Mouse (Mus musculus) kidney, embryonic 14.5 days (tissue): ENCODE data around the gene Gm21988. TPM values are rescaled to one million over a fixed set of nuclear protein-coding genes. Genes with fewer than 3 reads are reported as not detected.

ENCODE experiments used
- ATAC-seq: fragments of 200-750 bp; cut with Nextera tagmentation; 2 replicates; pipeline ENCODE4 v1.8.0; 2017; ENCODE audit warnings: moderate number of reproducible peaks, mild to moderate bottlenecking, moderate TSS enrichment, moderate library complexity; ENCODE audit not compliant: low FRiP score, low TSS enrichment
- H3K27ac ChIP-seq: fragments of 300-500 bp; sonication (generic); 2 replicates; pipeline ENCODE4 v1.5.1; 2014; ENCODE audit warnings: low read depth, mild to moderate bottlenecking, low read length, moderate library complexity, mixed read lengths
- H3K27me3 ChIP-seq: fragments of 300-500 bp; sonication (generic); 2 replicates; pipeline ENCODE4 v1.6.1; 2014; ENCODE audit warnings: mild to moderate bottlenecking, low read length; ENCODE audit not compliant: control insufficient read depth, insufficient read depth
- H3K36me3 ChIP-seq: fragments of 300-500 bp; sonication (generic); 2 replicates; pipeline ENCODE4 v1.6.1; 2014; ENCODE audit warnings: low read length, mixed read lengths; ENCODE audit not compliant: control insufficient read depth, insufficient read depth
- H3K4me1 ChIP-seq: fragments of 300-500 bp; sonication (generic); 2 replicates; pipeline ENCODE4 v1.6.1; 2014; ENCODE audit warnings: low read length, mixed read lengths; ENCODE audit not compliant: control insufficient read depth, insufficient read depth
- H3K4me2 ChIP-seq: fragments of 300-500 bp; sonication (generic); replicated peaks from 2 replicates; pipeline ENCODE4 v1.6.1; 2014; ENCODE audit warnings: low read depth, mild to moderate bottlenecking, low read length
- H3K4me3 ChIP-seq: fragments of 300-500 bp; sonication (generic); 2 replicates; pipeline ENCODE4 v1.5.1; 2014; ENCODE audit warnings: mild to moderate bottlenecking, low read length
- H3K9ac ChIP-seq: fragments of 300-500 bp; sonication (generic); 2 replicates; pipeline ENCODE4 v1.6.1; 2014; ENCODE audit warnings: low read depth, mild to moderate bottlenecking, low read length, moderate library complexity
- H3K9me3 ChIP-seq: fragments of 300-500 bp; sonication (generic); 2 replicates; pipeline ENCODE4 v1.6.1; 2016; ENCODE audit warnings: low read length; ENCODE audit not compliant: control insufficient read depth
- WGBS: fragments of 180-500 bp; shearing (Covaris S2); extraction: QIAGEN DNeasy Blood & Tissue Kit; methylation state at CpG from one replicate; pipeline ENCODE4 v1.1.7; 2014; 5-methylcytosine and 5-hydroxymethylcytosine counted together
- polyA plus RNA-seq: library from polyadenylated mRNA; unstranded; fragments of >200 nt; fragmentation: Nextera tagmentation; extraction: Ambion mirVana; gene quantifications from 2 replicates; pipeline ENCODE4 v1.2.1, GENCODE M21; 2014

Gene Gm21988
- polyA plus RNA-seq: 7.8 and 10.5 TPM in 2 replicates

DNA sequence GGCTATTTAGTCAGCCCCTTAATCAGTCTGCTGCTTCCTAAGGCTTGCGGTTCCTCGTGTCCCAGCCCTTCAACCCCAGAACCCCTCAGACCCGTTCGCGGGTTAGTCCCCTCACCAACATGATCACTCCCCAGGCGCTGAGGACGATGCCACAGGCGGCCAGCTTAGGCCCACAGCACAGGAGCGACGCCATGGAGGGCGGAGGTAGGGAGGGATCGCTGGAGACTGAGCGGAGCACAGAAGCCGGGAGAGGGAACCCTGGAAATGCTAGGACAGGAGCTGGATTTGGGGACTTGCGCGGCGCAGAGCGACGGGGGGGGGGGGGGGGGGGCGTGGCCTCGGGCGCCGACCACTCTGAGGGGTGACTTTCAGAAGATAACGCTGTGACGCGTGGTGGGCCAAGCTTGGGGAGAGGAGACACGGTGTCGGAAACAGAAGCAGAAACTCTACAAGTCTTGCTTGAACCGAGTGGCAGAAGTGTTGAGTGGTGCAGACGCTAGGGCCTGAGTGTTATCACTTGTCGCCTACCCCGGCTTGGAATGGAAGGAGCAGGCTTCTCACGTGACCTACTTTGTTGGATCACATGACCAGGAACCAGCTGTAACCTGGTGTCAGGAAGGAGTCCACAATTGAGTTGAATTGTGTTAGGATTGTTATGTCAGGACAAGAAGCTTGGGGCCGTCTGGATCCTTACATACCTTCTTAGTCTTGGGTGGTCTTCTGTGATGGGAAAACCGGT lies at the start of gene Gm21988, which contains the start of gene Rnasek:
Gm21988 (minus strand) TSS at position 290 of the 739 bp plus-strand sequence.
Rnasek (minus strand) TSS at position 302 of the 739 bp plus-strand sequence.
- Histone ChIP-seq H3K4me2 (peak within 1 kb of the TSS; percentile 96), H3K27me3 (no peaks in the 10 kb centered on the region), H3K9me3 (no peaks in the 10 kb centered on the region), H3K36me3 (peaks cover 13% of the 10 kb centered on the region), H3K4me3 (peak within 1 kb of the TSS; percentile 96), H3K27ac (peak within 1 kb of the TSS; percentile 85), H3K4me1 (peaks cover 23% of the 10 kb centered on the region), H3K9ac (peak within 1 kb of the TSS; percentile 89)
- 1% methylated on average over 32 of the region's 35 CpGs for WGBS
- peak; percentile 53 for ATAC-seq

DNA sequence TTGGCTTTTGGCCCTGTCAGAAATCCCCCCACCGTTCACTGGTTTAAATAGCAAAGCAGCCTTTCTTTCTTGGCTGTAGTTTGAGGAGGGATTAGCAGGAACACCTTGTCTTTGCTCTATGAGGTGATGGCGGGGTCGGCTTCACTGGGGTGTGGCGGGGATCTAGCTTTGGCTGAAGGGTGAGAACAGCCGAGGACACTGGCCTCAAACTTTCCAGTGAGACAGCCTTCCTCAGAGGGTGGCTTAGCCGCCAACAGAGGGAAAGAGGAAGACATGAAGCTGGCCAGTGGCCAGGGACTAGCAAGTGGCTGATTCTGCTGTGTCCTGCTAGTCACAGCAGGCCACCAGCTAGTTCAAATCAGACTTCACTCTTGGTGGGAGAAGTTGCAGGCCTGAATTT lies 49.6 kb upstream of the Gm21988 start:
- 48% methylated on average over 6 of the region's 6 CpGs for WGBS
- H3K27me3 ChIP-seq: no peaks in the 10 kb centered on the region
- H3K4me3 ChIP-seq: no peak overlapping the region

DNA sequence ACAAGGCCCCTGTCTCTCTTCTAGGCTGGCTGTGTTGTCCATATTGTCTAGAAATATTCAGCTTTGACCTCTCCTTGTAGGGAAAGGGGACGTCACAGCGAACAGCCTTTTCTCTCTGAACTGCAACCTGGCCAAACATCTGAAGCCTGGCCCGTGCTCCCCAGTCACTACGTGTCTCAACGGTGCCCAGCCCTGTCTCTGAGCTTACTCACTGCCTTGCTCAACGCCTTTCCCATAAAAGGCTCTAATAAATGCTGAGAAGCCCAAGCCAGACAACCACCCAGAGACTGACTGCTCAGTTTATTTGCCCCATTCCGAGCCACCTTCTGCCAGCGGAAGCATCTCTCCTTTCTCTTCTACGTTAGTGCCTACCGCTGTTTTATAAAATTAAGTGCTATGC lies 48.5 kb upstream of the Gm21988 start:
- no peaks in the 10 kb centered on the region for H3K36me3 ChIP-seq

More for the DNA sequence above, 49.6 kb upstream of the Gm21988 start:
- ATAC-seq: no peak
- Histone ChIP-seq H3K4me2 (no peak overlapping the region), H3K36me3 (no peaks in the 10 kb centered on the region), H3K9me3 (no peaks in the 10 kb centered on the region), H3K27ac (no peak overlapping the region), H3K4me1 (no peaks in the 10 kb centered on the region), H3K9ac (no peak overlapping the region)

DNA sequence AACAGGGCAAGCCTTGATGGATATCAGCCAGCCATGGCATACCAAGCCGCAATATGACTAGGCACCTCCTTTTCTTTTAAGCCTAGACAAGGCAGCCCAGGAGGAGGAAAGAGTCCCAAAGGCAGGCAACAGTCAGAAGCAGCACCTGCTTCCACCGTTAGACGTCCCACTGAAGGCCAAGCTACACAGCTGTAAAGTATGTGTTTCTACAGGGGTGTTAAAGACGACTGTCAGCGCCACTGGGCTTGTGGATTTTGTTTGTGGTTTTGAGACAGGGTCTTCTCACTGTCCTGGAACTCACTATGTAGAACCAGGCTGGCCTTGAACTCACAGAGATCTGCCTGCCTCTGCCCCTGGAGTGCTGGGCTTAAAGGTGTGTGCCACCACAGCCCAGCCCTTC lies 46.1 kb upstream of the Gm21988 start:
- WGBS: 80% methylated on average over 5 of the region's 5 CpGs
- no peaks in the 10 kb centered on the region for H3K9me3 ChIP-seq
- no peaks in the 10 kb centered on the region for H3K36me3 ChIP-seq
- no peak overlapping the region for H3K4me3 ChIP-seq
- no peaks in the 10 kb centered on the region for H3K4me1 ChIP-seq
- no peaks in the 10 kb centered on the region for H3K27me3 ChIP-seq
- ATAC-seq: no peak
- no peak overlapping the region for H3K27ac ChIP-seq
- no peak overlapping the region for H3K4me2 ChIP-seq
- no peak overlapping the region for H3K9ac ChIP-seq

More for the DNA sequence above, 48.5 kb upstream of the Gm21988 start:
- Histone ChIP-seq H3K27me3 (no peaks in the 10 kb centered on the region), H3K9me3 (no peaks in the 10 kb centered on the region), H3K4me1 (no peaks in the 10 kb centered on the region), H3K4me2 (no peak overlapping the region), H3K9ac (no peak overlapping the region), H3K4me3 (no peak overlapping the region), H3K27ac (no peak overlapping the region)
- WGBS: 84% methylated on average over 10 of the region's 10 CpGs
- ATAC-seq: no peak

DNA sequence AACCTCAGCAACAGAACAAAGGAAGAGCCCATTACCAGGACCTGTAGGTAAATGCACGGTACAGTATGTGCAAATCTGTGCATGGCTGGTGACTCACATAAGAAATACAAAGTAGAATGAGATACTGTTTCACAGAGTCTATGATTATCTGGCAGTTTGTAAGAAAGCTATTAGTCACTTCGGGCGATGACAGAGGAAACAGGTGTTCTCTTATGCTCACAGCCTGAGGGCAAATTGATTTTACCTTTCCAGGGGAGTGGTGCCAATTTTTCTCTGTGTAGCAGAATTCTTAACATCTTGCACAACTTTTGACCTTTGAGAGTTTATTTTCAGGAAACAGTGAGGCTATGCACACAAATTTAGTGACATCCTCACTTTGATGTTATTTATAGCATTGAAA lies 45.1 kb upstream of the Gm21988 start:
- no peak overlapping the region for H3K4me3 ChIP-seq
- H3K4me1 ChIP-seq: no peaks in the 10 kb centered on the region
- H3K9me3 ChIP-seq: no peaks in the 10 kb centered on the region
- H3K4me2 ChIP-seq: no peak overlapping the region
- no peak for ATAC-seq
- no peak overlapping the region for H3K9ac ChIP-seq
- H3K27ac ChIP-seq: no peak overlapping the region
- WGBS: 69% methylated on average over 3 of the region's 3 CpGs
- no peaks in the 10 kb centered on the region for H3K36me3 ChIP-seq
- no peaks in the 10 kb centered on the region for H3K27me3 ChIP-seq

DNA sequence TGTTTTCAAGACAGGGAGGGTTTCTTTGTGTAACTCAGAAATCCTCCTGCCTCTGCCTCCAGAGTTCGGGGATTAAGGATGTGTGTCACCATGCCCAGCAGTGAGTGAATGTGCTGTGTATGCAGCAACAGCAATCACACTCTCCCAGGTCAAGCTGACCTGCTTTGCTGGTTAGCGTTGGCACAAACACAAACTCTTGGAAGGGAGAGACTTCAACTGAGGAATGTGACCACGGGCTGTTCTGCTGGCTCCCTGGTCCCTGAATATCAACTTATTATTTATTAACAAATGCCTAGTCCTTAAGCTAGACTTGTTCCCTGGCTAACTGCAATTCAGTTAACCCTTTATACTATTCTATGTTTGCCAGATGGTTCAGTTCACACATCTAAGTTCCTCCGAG lies 44.0 kb upstream of the Gm21988 start:
- H3K4me2 ChIP-seq: no peak overlapping the region
- H3K27ac ChIP-seq: no peak overlapping the region
- WGBS: 65% methylated on average over 4 of the region's 4 CpGs
- H3K4me3 ChIP-seq: no peak overlapping the region
- no peaks in the 10 kb centered on the region for H3K4me1 ChIP-seq
- no peak overlapping the region for H3K9ac ChIP-seq
- no peaks in the 10 kb centered on the region for H3K27me3 ChIP-seq
- H3K9me3 ChIP-seq: no peaks in the 10 kb centered on the region
- no peak for ATAC-seq
- no peaks in the 10 kb centered on the region for H3K36me3 ChIP-seq

DNA sequence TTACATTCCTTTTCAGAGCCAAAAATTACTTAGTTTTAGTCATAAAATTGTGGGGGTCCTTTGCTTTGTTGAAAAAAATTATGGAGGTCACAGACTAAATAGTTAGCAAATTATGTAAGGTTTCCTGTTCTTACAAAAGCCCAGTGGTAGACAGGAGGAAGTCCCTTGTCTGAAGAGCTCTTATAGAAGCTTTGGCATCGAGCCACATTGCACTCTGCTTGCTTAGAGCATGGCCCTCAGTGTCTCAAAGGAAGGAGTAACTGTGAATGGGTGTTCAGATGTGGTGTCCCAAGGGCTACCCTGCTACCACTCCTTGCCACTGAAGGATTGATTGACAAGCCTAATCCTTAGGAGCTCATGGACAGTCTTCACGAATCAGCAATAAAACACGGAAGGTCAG lies 40.8 kb upstream of the Gm21988 start:
- Histone ChIP-seq H3K4me3 (no peak overlapping the region), H3K27ac (no peak overlapping the region), H3K27me3 (no peaks in the 10 kb centered on the region), H3K4me1 (no peaks in the 10 kb centered on the region), H3K9me3 (no peaks in the 10 kb centered on the region), H3K36me3 (no peaks in the 10 kb centered on the region), H3K9ac (no peak overlapping the region), H3K4me2 (no peak overlapping the region)
- WGBS: 69% methylated on average over 3 of the region's 3 CpGs
- ATAC-seq: no peak

DNA sequence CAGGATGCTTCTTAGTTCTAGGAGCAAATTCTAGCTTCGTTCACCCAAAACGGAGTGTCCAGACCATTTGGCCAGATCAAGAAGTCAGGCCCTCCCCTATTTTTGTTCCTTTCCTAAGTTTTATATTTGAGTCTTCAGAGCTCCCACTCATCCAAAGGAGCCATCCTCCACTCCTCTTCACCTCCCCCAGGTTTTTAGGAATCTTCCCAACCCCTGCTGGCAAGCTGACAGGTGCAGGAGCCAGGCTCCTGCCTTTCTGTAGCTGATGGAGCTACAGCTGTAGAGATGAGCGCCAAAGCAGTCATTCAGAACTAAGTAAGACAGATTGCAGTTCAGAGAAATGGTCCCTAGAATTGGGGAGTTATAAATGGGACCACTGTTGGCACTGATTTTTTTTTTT lies 39.3 kb upstream of the Gm21988 start:
- ATAC-seq: no peak
- no peak overlapping the region for H3K27ac ChIP-seq
- no peaks in the 10 kb centered on the region for H3K9me3 ChIP-seq
- WGBS: 79% methylated on average over 3 of the region's 3 CpGs
- no peak overlapping the region for H3K9ac ChIP-seq
- H3K27me3 ChIP-seq: no peaks in the 10 kb centered on the region
- no peaks in the 10 kb centered on the region for H3K36me3 ChIP-seq
- no peak overlapping the region for H3K4me3 ChIP-seq
- no peaks in the 10 kb centered on the region for H3K4me1 ChIP-seq
- no peak overlapping the region for H3K4me2 ChIP-seq

DNA sequence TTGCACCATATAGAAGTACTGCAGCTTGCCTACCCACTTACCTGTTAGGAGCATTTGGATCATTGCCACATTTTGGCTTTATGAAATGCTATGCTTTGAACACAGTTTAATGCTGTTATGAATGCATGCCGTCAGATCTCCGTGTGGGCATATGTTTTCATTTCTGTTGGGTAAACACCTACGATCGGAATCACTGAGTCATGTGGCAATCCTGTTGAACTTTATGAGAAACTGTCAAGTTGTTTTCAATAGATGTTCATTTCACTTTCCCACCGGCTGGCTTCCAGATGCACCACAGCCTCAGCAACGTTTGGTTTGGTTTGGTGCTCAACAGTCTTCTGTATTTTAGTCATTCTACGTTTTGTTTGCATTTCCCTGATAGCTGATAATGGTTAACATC lies 32.0 kb upstream of the Gm21988 start:
- H3K9me3 ChIP-seq: no peaks in the 10 kb centered on the region
- H3K27ac ChIP-seq: no peak overlapping the region
- H3K27me3 ChIP-seq: no peaks in the 10 kb centered on the region
- H3K4me2 ChIP-seq: no peak overlapping the region
- H3K4me3 ChIP-seq: no peak overlapping the region
- 89% methylated on average over 7 of the region's 7 CpGs for WGBS
- no peak overlapping the region for H3K9ac ChIP-seq
- no peak for ATAC-seq
- no peaks in the 10 kb centered on the region for H3K36me3 ChIP-seq
- no peaks in the 10 kb centered on the region for H3K4me1 ChIP-seq
